ENCODE assay signal across 17 mouse cellular contexts in genomic region chr19:32492981-32493380, GRCm38 (mm10).
"Had no signal": no experiment of that assay in that cellular context is flagged by ENCODE, and none has a peak within 500 bp of the region (broad histone marks: within the 10 kb centered on the region; RNA-seq: fewer than 3 reads in every experiment).

No protein-coding gene starts in this region.

- ATAC-seq: liver, postnatal 0 days; lung, postnatal 0 days; midbrain, embryonic 13.5 days; midbrain, embryonic 15.5 days had no signal

- DNase-seq: liver, postnatal 0 days; lung, adult 2 months; lung, postnatal 14 days; lung, postnatal 36 days; right cerebral cortex, postnatal 14 days; thymus, adult 2 months; thymus, postnatal 25 days; thymus, postnatal 4 days had no signal

- H3K4me2 ChIP-seq: lung, embryonic 15.5 days; midbrain, embryonic 13.5 days; midbrain, embryonic 15.5 days; neural tube, embryonic 12.5 days; stomach, embryonic 15.5 days had no signal

- H3K9me3 ChIP-seq: lung, embryonic 15.5 days; megakaryocyte, embryonic 14.5 days; midbrain, embryonic 13.5 days; midbrain, embryonic 15.5 days; neural tube, embryonic 12.5 days; stomach, embryonic 15.5 days had no signal

- H3K27me3 ChIP-seq: lung, embryonic 15.5 days; megakaryocyte, embryonic 14.5 days; midbrain, embryonic 13.5 days; midbrain, embryonic 15.5 days; neural tube, embryonic 12.5 days; stomach, embryonic 15.5 days had no signal

- H3K9ac ChIP-seq: liver, postnatal 0 days; lung, embryonic 15.5 days; midbrain, embryonic 13.5 days; midbrain, embryonic 15.5 days; neural tube, embryonic 12.5 days; stomach, embryonic 15.5 days had no signal

- H3K4me3 ChIP-seq: lung, embryonic 15.5 days; megakaryocyte, embryonic 14.5 days; midbrain, embryonic 13.5 days; midbrain, embryonic 15.5 days; neural tube, embryonic 12.5 days; stomach, embryonic 15.5 days had no signal

- H3K4me1 ChIP-seq: lung, embryonic 15.5 days; stomach, embryonic 15.5 days had no signal

- H3K27ac ChIP-seq: lung, embryonic 15.5 days; macrophage; midbrain, embryonic 13.5 days; midbrain, embryonic 15.5 days; neural tube, embryonic 12.5 days; stomach, embryonic 15.5 days; stomach, postnatal 0 days had no signal
